Mouse (Mus musculus): Measurements from ENCODE around the gene Ripor2.

- TF ChIP-seq TAL1 (IDR thresholded peaks at IDR 0.05; ENCODE audit: low read length), result no peak
- no peak for TF ChIP-seq GATA1 (IDR thresholded peaks at IDR 0.05; ENCODE audit: low read length)
These were observed 131.5 kb downstream of the Ripor2 start for GRCm38 (mm10) chr13:24713434-24714000.

Data from erythroblast, embryonic 14.5 days (primary cell).